Mouse (Mus musculus): ENCODE results near the gene Col15a1. TPM values are rescaled to one million over a fixed set of nuclear protein-coding genes. Genes with fewer than 3 reads are reported as not detected.

The Col15a1 gene
- total and polyA plus RNA-seq, 2 experiments from 2014 or later, result 19.9 to 40.7 TPM

- H3K27me3 ChIP-seq (ENCODE audit: control insufficient read depth, insufficient read depth, low read length), result no peaks in the 10 kb centered on the region
- TF ChIP-seq CTCF (IDR thresholded peaks at IDR 0.05; ENCODE audit: low read depth) (no peak), EP300 (IDR thresholded peaks at IDR 0.05; ENCODE audit: low read depth) (no peak)
- H3K4me1 ChIP-seq (ENCODE audit: control insufficient read depth, insufficient read depth), result peaks cover 7% of the 10 kb centered on the region; the same call in 1 of the 2 replicates
- no peak overlapping the region for H3K9ac ChIP-seq (replicated peaks; ENCODE audit: low read depth, low read length)
- 0 out of 2 replicates have a peak, but pooled peaks cover 5% of the 10 kb centered on the region for H3K36me3 ChIP-seq (replicated peaks; ENCODE audit: control insufficient read depth, insufficient read depth, low read length)
- H3K4me2 ChIP-seq (ENCODE audit: low read depth, low read length), result no peak overlapping the region
- H3K27ac ChIP-seq (ENCODE audit: low read depth), result no peak overlapping the region
- no peak overlapping the region for H3K4me3 ChIP-seq (ENCODE audit: low read depth, low read length)
- 90% methylated on average over 18 of the region's 18 CpGs for WGBS
- H3K9me3 ChIP-seq (replicated peaks; ENCODE audit: control insufficient read depth, low read length), result no peaks in the 10 kb centered on the region
- no peak for ATAC-seq (ENCODE audit: insufficient read depth, low read depth)
- no peak for DNase-seq (ENCODE audit: low spot score)
These were observed 37.7 kb downstream of the Col15a1 start for GRCm38 (mm10) chr4:47245621-47246020.

- Histone ChIP-seq H3K27ac (ENCODE audit: low read depth) (no peak overlapping the region; the same call in 1 of the 2 replicates), H3K27me3 (ENCODE audit: control insufficient read depth, insufficient read depth, low read length) (no peaks in the 10 kb centered on the region), H3K4me1 (ENCODE audit: control insufficient read depth, insufficient read depth) (peaks cover 11% of the 10 kb centered on the region; the same call in 1 of the 2 replicates), H3K9ac (replicated peaks; ENCODE audit: low read depth, low read length) (no peak overlapping the region), H3K4me3 (ENCODE audit: low read depth, low read length) (no peak overlapping the region), H3K36me3 (replicated peaks; ENCODE audit: control insufficient read depth, insufficient read depth, low read length) (0 out of 2 replicates have a peak, but pooled peaks cover 5% of the 10 kb centered on the region), H3K9me3 (replicated peaks; ENCODE audit: control insufficient read depth, low read length) (no peaks in the 10 kb centered on the region), H3K4me2 (ENCODE audit: low read depth, low read length) (no peak overlapping the region)
- DNase-seq (ENCODE audit: low spot score) (no peak), ATAC-seq (ENCODE audit: insufficient read depth, low read depth) (no peak)
- peak; percentile 52 for TF ChIP-seq CTCF (IDR thresholded peaks at IDR 0.05; ENCODE audit: low read depth)
- no peak for TF ChIP-seq EP300 (IDR thresholded peaks at IDR 0.05; ENCODE audit: low read depth)
- WGBS, result 59% methylated on average over 8 of the region's 8 CpGs
These were observed 38.9 kb downstream of the Col15a1 start for GRCm38 (mm10) chr4:47246811-47247210.

- peaks cover 11% of the 10 kb centered on the region; the same call in 1 of the 2 replicates for H3K4me1 ChIP-seq (ENCODE audit: control insufficient read depth, insufficient read depth)
- 0 out of 2 replicates have a peak, but pooled peaks cover 5% of the 10 kb centered on the region for H3K36me3 ChIP-seq (replicated peaks; ENCODE audit: control insufficient read depth, insufficient read depth, low read length)
- no peak for TF ChIP-seq EP300 (IDR thresholded peaks at IDR 0.05; ENCODE audit: low read depth)
- no peak for TF ChIP-seq CTCF (IDR thresholded peaks at IDR 0.05; ENCODE audit: low read depth)
These were observed 39.6 kb downstream of the Col15a1 start for GRCm38 (mm10) chr4:47247574-47247973.

GRCm38 (mm10) chr4:47249193-47249592, 41.2 kb downstream of the Col15a1 start:
- no peaks in the 10 kb centered on the region for H3K27me3 ChIP-seq (ENCODE audit: control insufficient read depth, insufficient read depth, low read length)
- TF ChIP-seq EP300 (IDR thresholded peaks at IDR 0.05; ENCODE audit: low read depth), result no peak
- TF ChIP-seq CTCF (IDR thresholded peaks at IDR 0.05; ENCODE audit: low read depth), result no peak
- H3K4me1 ChIP-seq (ENCODE audit: control insufficient read depth, insufficient read depth), result peaks cover 11% of the 10 kb centered on the region; the same call in 1 of the 2 replicates
- H3K27ac ChIP-seq (ENCODE audit: low read depth), result no peak overlapping the region
- H3K9me3 ChIP-seq (replicated peaks; ENCODE audit: control insufficient read depth, low read length), result no peaks in the 10 kb centered on the region
- no peak overlapping the region for H3K4me3 ChIP-seq (ENCODE audit: low read depth, low read length)
- 82% methylated on average over 6 of the region's 6 CpGs for WGBS
- ATAC-seq (ENCODE audit: insufficient read depth, low read depth) (no peak), DNase-seq (ENCODE audit: low spot score) (no peak)
- H3K9ac ChIP-seq (replicated peaks; ENCODE audit: low read depth, low read length), result no peak overlapping the region
- H3K4me2 ChIP-seq (ENCODE audit: low read depth, low read length), result no peak overlapping the region
- H3K36me3 ChIP-seq (replicated peaks; ENCODE audit: control insufficient read depth, insufficient read depth, low read length), result 0 out of 2 replicates have a peak, but pooled peaks cover 5% of the 10 kb centered on the region

More at GRCm38 (mm10) chr4:47247574-47247973, 39.6 kb downstream of the Col15a1 start:
- Histone ChIP-seq H3K4me2 (ENCODE audit: low read depth, low read length) (no peak overlapping the region), H3K27me3 (ENCODE audit: control insufficient read depth, insufficient read depth, low read length) (no peaks in the 10 kb centered on the region), H3K4me3 (ENCODE audit: low read depth, low read length) (no peak overlapping the region), H3K9me3 (replicated peaks; ENCODE audit: control insufficient read depth, low read length) (no peaks in the 10 kb centered on the region), H3K9ac (replicated peaks; ENCODE audit: low read depth, low read length) (no peak overlapping the region), H3K27ac (ENCODE audit: low read depth) (no peak overlapping the region)
- WGBS, result 56% methylated on average over 6 of the region's 6 CpGs
- DNase-seq (ENCODE audit: low spot score), result no peak
- ATAC-seq (ENCODE audit: insufficient read depth, low read depth), result no peak

- Histone ChIP-seq H3K27ac (ENCODE audit: low read depth) (no peak overlapping the region), H3K4me1 (ENCODE audit: control insufficient read depth, insufficient read depth) (peaks cover 11% of the 10 kb centered on the region; the same call in 1 of the 2 replicates), H3K9ac (replicated peaks; ENCODE audit: low read depth, low read length) (no peak overlapping the region), H3K4me3 (ENCODE audit: low read depth, low read length) (no peak overlapping the region), H3K36me3 (replicated peaks; ENCODE audit: control insufficient read depth, insufficient read depth, low read length) (0 out of 2 replicates have a peak, but pooled peaks cover 5% of the 10 kb centered on the region), H3K9me3 (replicated peaks; ENCODE audit: control insufficient read depth, low read length) (no peaks in the 10 kb centered on the region), H3K4me2 (ENCODE audit: low read depth, low read length) (no peak overlapping the region), H3K27me3 (ENCODE audit: control insufficient read depth, insufficient read depth, low read length) (no peaks in the 10 kb centered on the region)
- TF ChIP-seq EP300 (IDR thresholded peaks at IDR 0.05; ENCODE audit: low read depth) (no peak), CTCF (IDR thresholded peaks at IDR 0.05; ENCODE audit: low read depth) (peak; percentile 79)
- ATAC-seq (ENCODE audit: insufficient read depth, low read depth), result peak; percentile 21; the same call in 1 of the 2 replicates
- DNase-seq (ENCODE audit: low spot score), result peak; percentile 57
- 32% methylated on average over 5 of the region's 5 CpGs for WGBS
These were observed 43.1 kb downstream of the Col15a1 start for GRCm38 (mm10) chr4:47251069-47251468.
